Mouse (Mus musculus): ENCODE data around the gene Dnal4.

Gene Dnal4

DNA sequence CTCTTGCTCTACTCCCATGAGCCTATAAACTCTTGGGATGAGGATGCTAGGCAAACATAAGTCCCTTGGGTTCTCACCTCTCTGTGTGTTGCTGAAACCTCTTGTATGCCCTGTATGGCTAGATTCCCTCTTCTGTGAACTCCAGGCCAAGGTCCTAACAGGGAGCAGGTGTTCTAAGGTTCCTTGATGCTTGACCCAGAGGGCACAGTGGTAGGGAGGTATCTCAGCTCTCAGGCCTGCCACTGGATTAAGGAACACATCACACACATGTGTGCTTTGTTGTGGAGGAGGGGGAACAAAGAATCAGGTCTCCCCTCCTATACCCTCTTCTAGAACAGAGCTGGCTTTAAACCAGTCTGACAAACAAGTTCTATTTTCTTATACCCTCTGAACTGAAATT is at the start of gene Dnal4:
TSS of gene Dnal4 (minus strand) at position 101 of the 400 bp plus-strand sequence.

DNA sequence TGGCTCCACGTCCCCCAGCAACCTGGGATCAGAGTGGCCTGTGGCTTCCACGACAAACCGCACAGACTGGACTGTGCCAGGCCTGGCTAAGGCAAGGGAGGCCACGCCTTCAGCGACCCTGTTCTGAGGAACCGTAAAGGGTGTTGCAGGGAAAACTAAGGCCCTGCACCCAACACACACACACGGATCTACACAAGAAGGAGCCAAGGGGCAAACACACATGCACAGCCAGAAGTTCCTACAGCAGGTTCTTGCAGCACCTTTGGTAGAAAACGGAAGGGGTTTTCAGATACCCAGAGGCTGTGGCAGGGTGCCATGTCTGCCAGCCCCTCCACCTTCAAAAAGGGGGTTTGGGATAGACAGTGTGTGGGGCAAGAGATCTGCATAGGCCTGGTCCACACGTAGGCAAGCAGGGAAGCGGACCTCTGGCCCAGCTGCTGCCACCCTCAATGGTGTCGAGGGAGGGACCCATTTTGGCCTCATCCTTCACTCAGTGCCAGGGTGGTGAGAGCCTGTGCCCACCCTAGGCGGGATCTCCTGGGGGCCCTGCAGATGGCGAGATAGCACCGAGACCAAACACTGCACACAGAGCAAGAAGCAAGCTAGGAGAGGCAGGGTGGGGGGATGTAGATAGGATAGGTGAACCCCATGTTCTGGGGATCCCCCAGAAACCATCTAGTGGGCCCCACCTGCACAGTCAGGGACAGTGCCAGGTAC is 49.6 kb upstream of the Dnal4 start:
- WGBS = 58% methylated on average over 14 of the region's 14 CpGs

DNA sequence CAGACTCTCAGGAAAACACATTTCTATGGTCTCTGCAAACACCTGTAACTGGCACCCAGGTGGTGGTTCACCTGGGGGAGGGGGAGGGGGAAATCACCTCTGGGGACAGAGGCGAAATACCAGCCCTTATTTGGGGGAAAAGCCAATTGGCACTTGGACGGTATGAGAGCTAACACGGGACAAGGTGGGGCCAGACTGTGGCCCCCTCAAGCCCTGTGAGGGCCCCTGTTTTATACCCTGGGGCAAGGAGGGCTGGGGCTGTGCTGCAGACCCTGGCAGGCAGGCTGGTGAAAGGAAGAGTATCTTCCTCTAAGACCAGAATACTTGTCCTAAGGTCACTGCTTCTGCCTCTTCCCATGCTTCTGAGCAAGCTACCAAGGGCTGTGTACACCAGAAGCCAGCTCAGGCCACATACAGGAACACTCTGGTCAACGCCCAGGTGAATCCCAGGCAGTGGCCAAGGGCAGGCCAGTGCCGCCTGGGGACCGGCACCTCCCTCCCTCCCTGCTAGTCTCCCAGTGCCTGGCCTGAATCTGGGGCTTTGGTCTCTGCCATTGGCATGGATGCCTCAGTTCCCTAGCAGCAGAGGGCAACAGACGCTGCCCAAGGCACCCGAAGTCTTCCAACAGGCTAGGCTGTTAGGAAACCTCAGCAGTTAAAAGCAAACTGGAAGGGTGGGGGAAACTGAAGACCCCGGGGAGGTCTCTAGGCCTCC is 48.7 kb upstream of the Dnal4 start:
- 70% methylated on average over 9 of the region's 9 CpGs for WGBS

- 40% methylated on average over 14 of the region's 14 CpGs for WGBS
Observed at GRCm38 (mm10) chr15:79825146-79825825, 47.6 kb upstream of the Dnal4 start.

DNA sequence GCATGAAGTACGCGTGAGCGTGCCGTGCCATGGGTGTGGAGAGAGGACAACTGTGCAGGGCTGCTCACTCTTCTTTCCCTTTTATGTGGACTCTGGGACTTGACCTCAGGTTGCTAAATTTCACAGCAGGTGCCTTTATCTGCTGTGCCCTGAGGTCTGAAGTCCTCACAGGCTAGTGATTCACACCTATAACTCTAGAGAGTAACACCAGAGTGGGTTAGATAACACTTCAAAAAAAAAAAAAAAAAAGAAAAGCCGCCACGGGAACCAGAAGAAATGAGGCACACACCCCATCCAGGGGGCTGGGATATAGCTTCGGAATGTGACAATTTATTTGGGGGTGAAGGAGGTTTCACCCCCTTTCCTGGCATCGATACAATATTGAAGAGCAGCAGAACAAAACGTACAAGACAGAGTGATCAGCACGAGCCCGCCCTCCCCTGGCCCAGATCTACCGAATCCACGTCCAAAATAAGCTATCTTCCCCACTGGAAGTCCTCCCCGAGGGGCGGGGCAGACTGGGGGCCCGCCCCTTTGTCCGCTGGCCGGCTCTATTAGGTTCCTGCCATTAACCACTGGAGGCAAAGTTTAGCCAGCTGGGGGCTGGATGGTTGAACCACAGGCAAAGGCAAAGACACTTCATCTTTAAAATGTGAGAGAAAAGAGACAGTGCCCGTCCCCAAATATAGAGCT is 46.1 kb upstream of the Dnal4 start:
- WGBS = 46% methylated on average over 19 of the region's 19 CpGs

DNA sequence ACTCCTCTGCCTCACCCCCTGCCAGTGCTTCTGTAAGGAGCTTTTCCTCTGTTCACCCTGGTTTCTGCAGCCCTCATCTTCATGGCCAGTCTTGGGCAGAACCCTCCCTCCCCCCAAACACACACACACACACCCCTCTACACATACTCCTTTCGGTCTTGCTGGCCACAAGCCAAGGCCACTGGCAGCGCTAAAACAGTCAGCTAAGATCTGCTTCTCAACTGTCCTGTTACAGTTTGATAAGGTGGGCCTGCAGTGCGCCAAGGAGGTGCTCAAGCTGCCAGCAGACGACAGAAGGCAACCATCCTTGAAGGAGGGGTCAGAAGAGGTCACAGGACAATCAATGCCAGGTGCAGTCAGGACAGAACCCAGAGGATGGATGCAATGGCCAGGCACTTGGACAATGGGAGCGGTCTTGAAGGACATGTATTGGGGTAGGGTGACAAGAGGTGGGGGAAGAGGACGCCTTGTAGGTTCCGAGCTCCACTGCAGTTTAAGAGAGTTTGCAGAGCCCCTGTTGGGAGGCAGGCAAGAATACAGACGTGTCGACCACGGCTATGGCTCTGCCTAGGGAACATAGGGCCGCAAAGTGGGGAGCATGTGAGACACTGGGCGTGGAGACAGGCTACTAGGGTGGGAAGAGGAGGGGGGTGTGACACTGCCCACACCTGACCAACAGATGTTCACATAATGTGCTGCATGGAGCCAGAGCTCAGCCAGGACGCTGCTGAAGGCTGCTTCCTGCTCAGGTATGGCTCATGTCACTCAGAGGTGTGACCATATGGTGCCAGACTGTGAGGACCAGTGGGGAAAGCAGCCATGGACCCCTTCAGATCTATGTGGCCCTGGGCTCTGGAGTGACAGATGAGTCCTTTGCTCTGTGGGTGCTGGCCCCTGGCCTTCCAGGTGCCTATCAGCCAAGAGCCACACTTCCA is 44.9 kb upstream of the Dnal4 start:
- WGBS = 56% methylated on average over 13 of the region's 13 CpGs

DNA sequence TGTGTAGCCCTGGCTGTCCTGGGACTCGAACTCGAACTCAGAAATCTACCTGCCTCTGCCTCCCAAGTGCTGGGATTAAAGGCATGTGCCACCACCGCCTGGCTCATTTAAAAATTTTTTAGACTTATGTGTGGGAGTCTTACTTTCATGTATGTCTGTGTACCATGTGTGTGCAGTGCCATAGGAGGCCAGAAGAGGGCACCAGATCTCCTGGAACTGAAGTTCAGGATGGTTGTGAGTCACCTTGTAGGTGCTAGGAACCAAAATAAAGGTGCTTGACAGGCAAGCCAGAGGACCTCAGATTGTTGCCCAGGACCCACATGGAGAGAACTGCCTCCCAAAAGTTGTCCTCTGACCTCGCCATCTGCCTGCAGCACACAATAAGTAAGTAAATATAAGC is 40.7 kb upstream of the Dnal4 start:
- WGBS = 89% methylated on average over 4 of the region's 4 CpGs

DNA sequence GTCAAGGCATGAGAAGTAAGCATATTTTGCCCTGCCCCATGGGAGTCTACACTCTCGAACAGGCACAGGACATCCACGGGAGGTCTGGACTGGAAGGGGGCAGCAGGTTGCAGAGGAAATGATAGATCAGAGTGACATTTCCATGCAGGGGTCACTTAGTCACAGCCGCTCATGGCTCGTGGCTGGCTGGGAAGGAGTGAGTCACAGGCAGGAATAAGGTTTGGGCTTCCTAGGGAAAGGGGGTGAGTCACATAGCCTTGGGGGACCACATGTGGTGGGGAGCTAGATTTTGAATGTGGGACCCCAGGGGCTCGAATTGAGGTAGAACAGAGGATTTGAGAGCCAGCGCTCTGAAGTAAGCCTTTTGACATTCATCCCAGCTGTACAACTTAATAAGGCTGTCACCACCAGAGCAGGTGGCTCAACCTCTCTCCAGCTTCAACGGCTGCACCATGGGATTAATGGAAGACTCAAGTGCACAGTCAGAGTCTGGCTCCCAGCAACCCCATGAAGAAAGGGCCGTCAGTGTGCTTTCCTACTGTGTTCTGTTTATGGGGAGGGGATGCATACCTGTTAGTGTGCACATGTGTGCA is 36.1 kb upstream of the Dnal4 start:
- 49% methylated on average over 8 of the region's 8 CpGs for WGBS

DNA sequence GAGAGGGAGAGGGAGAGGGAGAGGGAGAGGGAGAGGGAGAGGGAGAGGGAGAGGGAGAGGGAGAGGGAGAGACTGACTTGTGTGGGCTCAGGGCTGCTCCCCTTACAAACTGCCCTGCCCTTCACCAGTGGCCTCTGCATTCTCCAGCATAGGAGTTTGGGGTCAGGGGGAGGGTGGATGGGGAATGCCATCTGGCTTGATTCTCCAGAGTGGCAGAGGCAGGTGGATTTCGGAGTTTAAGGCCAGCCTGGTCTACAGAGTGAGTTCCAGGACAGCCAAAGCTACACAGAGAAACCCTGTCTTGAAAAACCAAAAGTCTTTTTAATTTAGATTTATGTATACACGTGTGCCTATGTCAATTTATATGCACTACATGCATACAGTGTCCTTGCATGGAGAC is 35.2 kb upstream of the Dnal4 start:
- 69% methylated on average over 2 of the region's 2 CpGs for WGBS

DNA sequence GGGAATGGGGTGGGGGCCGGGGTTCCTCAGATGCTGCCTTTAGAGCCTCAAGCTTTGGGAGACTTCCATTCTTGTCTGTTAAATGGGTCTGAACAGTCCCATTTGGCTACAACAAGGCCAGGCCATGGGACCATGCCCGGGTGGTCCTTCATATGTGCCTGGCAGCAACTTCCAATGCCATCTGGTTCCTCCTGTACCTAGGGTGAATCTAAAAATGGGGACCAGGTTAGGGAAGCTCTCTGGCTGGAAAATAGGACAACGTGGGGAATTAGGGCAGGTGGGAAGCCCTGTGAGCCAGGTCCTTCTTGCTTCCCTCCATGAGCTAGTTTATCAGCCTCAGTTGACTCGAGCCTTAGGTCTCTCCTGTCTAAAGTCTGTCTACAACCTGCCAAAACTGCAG is 33.3 kb upstream of the Dnal4 start:
- 81% methylated on average over 4 of the region's 4 CpGs for WGBS

DNA sequence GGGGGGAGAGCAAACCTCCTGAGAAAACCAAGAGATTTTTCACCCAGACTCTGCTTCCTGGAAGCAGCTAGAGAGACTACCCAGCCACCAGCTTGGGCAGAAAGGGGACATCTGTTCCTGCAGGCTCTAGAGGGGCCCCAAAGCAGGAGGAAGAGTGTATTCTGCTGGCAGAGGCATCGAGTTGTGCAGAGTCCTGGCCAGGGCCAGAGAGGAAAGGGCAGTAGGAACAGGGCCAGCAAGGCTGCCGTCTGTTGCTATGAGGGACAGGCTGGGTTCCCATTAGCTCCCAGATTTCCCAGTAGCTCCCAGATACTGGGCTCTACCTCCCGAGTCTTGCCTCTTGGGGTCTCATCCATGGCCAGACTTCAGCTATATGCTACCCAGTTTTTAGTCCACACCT is 32.4 kb upstream of the Dnal4 start:
- 58% methylated on average over 3 of the region's 3 CpGs for WGBS

GRCm38 (mm10) chr15:79808658-79809057 is 31.0 kb upstream of the Dnal4 start:
- 67% methylated on average over 5 of the region's 5 CpGs for WGBS

- WGBS = 33% methylated on average over 5 of the region's 5 CpGs
Observed at GRCm38 (mm10) chr15:79808114-79808513, 30.5 kb upstream of the Dnal4 start.

DNA sequence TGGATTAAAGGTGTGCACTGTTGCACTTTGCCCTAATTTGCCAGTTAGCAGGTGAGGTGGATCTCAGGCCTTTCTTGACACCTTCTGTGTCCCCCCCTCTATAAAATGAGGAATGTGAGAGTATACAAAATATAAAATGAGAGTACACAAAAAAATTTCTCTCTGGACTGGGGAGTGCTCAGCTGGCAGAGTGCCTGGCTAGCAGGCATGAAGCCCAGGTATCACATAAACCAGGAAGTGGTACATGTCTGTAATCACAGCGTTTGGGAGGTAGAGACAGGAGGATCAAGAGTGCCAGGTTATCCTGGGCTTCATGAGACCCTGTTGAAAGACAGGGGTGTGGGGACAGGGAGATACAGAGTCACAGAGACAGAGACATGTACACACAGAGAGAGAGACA is 29.4 kb upstream of the Dnal4 start:
- WGBS = 29% methylated on average over 1 of the region's 1 CpGs

GRCm38 (mm10) chr15:79805246-79805645 is 27.6 kb upstream of the Dnal4 start:
- WGBS = 27% methylated on average over 8 of the region's 8 CpGs

GRCm38 (mm10) chr15:79804352-79805071 is 26.9 kb upstream of the Dnal4 start, which contains the start of gene Nptxr:
Nptxr (minus strand) TSS chr15:79804766.
- under 1% methylated on average over 83 of the region's 91 CpGs for WGBS

DNA sequence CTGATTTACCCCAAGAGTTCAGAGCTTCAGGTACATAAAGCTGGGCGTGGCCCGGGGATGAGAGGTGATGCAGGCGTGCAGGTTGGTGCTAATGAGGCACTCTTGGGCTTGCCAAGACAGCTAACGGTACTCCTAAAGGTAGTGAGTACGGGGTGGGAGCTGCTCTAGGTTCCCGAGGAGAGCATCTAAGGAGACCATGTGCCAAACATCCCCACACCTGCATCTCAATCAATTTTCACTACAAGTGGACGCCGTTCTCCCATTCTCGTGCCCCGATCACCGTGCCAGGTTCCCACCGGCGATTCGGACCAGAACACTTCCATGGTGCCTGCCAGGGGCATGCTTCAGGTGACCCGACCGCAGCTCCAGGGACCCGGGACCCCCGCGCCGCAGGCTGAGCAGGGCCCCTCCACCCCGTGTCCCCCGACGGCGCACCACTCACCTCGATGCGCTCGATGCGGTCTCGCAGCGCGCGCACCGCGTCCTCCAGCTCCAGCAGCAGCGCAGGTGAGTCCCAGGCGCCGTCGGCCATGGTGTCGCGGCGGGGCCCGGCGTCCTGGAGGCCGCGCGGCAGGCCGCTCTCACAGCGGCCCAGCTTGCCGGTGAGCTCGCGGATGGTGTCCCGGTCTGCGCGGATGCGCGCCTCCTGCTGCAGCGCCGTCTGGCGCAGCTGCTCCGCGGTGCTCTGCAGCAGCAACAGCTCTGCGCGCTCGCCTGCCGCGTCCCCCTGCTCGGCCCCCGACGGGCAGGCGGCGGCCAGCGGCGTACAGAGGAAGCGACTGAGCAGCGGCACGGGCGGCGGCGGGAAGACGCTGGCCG is 26.1 kb upstream of the Dnal4 start:
- WGBS = 4% methylated on average over 81 of the region's 81 CpGs

- WGBS = 30% methylated on average over 4 of the region's 4 CpGs
Observed at GRCm38 (mm10) chr15:79802304-79802703, 24.7 kb upstream of the Dnal4 start.

DNA sequence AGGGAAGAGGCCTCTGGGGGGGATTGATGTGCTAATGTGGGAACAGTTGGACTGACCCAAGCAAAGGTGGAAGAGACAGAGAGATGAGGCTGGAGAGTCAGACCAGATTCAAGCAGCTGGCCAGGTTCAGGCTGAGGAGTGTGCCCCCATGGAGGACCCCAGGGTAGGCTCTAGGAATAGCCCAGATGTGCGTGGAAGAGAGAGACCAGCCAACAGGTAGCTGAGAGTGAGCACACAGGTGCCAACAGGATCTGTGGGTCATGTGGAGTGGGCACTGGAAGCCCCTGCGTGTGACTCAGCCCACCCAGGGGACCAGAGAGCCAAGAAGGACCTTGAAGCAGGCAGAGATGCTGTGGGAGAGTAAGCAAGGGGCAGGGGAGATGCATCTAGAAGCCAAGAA is 24.0 kb upstream of the Dnal4 start:
- WGBS = 48% methylated on average over 2 of the region's 2 CpGs
